Comparison of ENCODE assay signal across 16 mouse cellular contexts in the genomic region with DNA sequence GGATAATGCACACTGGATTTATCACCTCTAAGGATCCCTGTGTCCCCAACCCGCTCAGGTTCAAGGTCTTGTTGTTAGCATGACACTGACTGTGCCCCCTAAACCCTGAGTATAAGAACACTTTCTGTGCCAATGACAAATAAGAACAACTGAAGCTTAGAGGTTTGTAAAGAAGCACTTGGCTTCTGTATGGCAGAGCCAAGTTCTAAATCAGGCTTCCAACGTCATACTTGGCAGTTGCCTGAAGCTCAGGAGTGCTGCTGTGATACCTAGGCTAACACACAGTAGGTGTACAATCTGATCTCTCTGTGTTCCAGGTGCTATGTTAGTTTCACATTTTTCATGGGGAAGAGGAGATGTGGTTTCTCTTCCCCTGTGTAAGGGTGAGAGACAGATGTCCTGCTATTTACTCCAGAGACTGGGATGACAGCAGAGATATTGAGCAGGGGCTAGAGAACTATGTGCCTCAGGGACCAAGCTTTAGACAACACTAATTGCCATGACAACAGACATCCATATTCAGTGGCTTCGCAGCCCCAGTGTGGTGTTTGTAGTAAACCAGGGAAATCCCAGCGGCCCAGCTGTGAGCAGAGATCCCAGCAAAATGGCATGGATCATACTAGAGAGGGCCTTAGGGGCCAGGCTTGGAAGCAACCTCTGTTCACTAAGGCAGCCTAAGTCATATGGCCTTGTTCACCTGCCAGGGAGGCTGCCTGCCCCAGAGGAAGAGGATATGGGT.
DNase-seq lines count a peak whose midpoint lies in the region; ATAC-seq and TF ChIP-seq lines count a peak whose summit lies in the region.
"Had no signal": no experiment of that assay in that cellular context is flagged by ENCODE, and none has a peak within 500 bp of the region (broad histone marks: within the 10 kb centered on the region; RNA-seq: fewer than 3 reads in every experiment).

No protein-coding gene starts in this region.

- no peak for TF ChIP-seq EP300 in heart, postnatal 0 days (IDR thresholded peaks at IDR 0.05; ENCODE audit: low read depth)

- peak overlapping the region; percentile 75 for H3K27ac ChIP-seq in heart, postnatal 0 days (ENCODE audit: low read depth)
- no peak overlapping the region for H3K27ac ChIP-seq in heart, embryonic 10.5 days
- no peak overlapping the region for H3K27ac ChIP-seq in forebrain, embryonic 16.5 days (ENCODE audit: low read length)
- no peak overlapping the region for H3K27ac ChIP-seq in hindbrain, embryonic 13.5 days
- H3K27ac ChIP-seq in midbrain, embryonic 15.5 days, result no peak overlapping the region
- H3K27ac ChIP-seq: hindbrain, embryonic 15.5 days; layer of hippocampus, adult 2 months; liver, embryonic 15.5 days had no signal

- H3K9ac ChIP-seq in heart, postnatal 0 days (replicated peaks; ENCODE audit: low read depth, low read length), result no peak overlapping the region
- H3K9ac ChIP-seq in forebrain, embryonic 16.5 days (replicated peaks; ENCODE audit: low read depth, low read length), result no peak overlapping the region
- H3K9ac ChIP-seq in hindbrain, embryonic 13.5 days, result no peak overlapping the region
- no peak overlapping the region for H3K9ac ChIP-seq in midbrain, embryonic 15.5 days
- H3K9ac ChIP-seq: hindbrain, embryonic 15.5 days; liver, embryonic 15.5 days had no signal

- no peak for TF ChIP-seq CTCF in heart, postnatal 0 days (IDR thresholded peaks at IDR 0.05; ENCODE audit: low read depth)

- no peak overlapping the region for H3K4me3 ChIP-seq in heart, postnatal 0 days (ENCODE audit: low read depth, low read length)
- no peak overlapping the region for H3K4me3 ChIP-seq in heart, embryonic 10.5 days
- no peak overlapping the region for H3K4me3 ChIP-seq in forebrain, embryonic 16.5 days (replicated peaks; ENCODE audit: low read length)
- no peak overlapping the region for H3K4me3 ChIP-seq in hindbrain, embryonic 13.5 days
- no peak overlapping the region for H3K4me3 ChIP-seq in midbrain, embryonic 15.5 days
- H3K4me3 ChIP-seq: hindbrain, embryonic 15.5 days; layer of hippocampus, adult 2 months; liver, embryonic 15.5 days had no signal

- peak; percentile 45 for ATAC-seq in heart, postnatal 0 days (ENCODE audit: insufficient read depth, low read depth)
- peak; percentile 50 for ATAC-seq in forebrain, embryonic 16.5 days
- ATAC-seq in hindbrain, embryonic 13.5 days (ENCODE audit: low FRiP score), result peak; percentile 66
- ATAC-seq in midbrain, embryonic 15.5 days (replicated peaks), result peak; percentile 62; the same call in 1 of the 2 replicates
- no peak for ATAC-seq in megakaryocyte-erythroid progenitor cell, adult 5-6 weeks (replicated peaks; ENCODE audit: low FRiP score, low TSS enrichment, poor library complexity, severe bottlenecking)
- ATAC-seq: Patski had no signal

- H3K27me3 ChIP-seq in heart, postnatal 0 days (ENCODE audit: control insufficient read depth, insufficient read depth, low read length), result no peaks in the 10 kb centered on the region
- peaks cover 91% of the 10 kb centered on the region for H3K27me3 ChIP-seq in heart, embryonic 10.5 days (ENCODE audit: insufficient read depth, poor library complexity, severe bottlenecking)
- no peaks in the 10 kb centered on the region for H3K27me3 ChIP-seq in forebrain, embryonic 16.5 days (replicated peaks; ENCODE audit: control insufficient read depth, insufficient read depth, low read length)
- H3K27me3 ChIP-seq in hindbrain, embryonic 13.5 days, result no peaks in the 10 kb centered on the region
- no peaks in the 10 kb centered on the region for H3K27me3 ChIP-seq in midbrain, embryonic 15.5 days (replicated peaks)
- H3K27me3 ChIP-seq: hindbrain, embryonic 15.5 days; liver, embryonic 15.5 days; Patski had no signal

- H3K36me3 ChIP-seq in heart, postnatal 0 days (replicated peaks; ENCODE audit: control insufficient read depth, insufficient read depth, low read length), result no peaks in the 10 kb centered on the region
- H3K36me3 ChIP-seq in heart, embryonic 10.5 days, result no peaks in the 10 kb centered on the region
- no peaks in the 10 kb centered on the region for H3K36me3 ChIP-seq in forebrain, embryonic 16.5 days (ENCODE audit: control insufficient read depth, insufficient read depth)
- no peaks in the 10 kb centered on the region for H3K36me3 ChIP-seq in hindbrain, embryonic 13.5 days
- no peaks in the 10 kb centered on the region for H3K36me3 ChIP-seq in midbrain, embryonic 15.5 days (replicated peaks)
- H3K36me3 ChIP-seq: hindbrain, embryonic 15.5 days; liver, embryonic 15.5 days had no signal

- WGBS in heart, postnatal 0 days, result 53% methylated on average over 4 of the region's 4 CpGs
- 71% methylated on average over 4 of the region's 4 CpGs for WGBS in heart, embryonic 10.5 days
- 61% methylated on average over 4 of the region's 4 CpGs for WGBS in forebrain, embryonic 16.5 days
- WGBS in hindbrain, embryonic 13.5 days, result 45% methylated on average over 4 of the region's 4 CpGs
- WGBS in midbrain, embryonic 15.5 days, result 46% methylated on average over 4 of the region's 4 CpGs

- no peak overlapping the region for H3K4me2 ChIP-seq in heart, postnatal 0 days (ENCODE audit: low read depth, low read length)
- H3K4me2 ChIP-seq in forebrain, embryonic 16.5 days (ENCODE audit: low read length), result no peak overlapping the region
- H3K4me2 ChIP-seq in hindbrain, embryonic 13.5 days, result no peak overlapping the region
- no peak overlapping the region for H3K4me2 ChIP-seq in midbrain, embryonic 15.5 days
- H3K4me2 ChIP-seq: hindbrain, embryonic 15.5 days; liver, embryonic 15.5 days had no signal

- H3K4me1 ChIP-seq in heart, postnatal 0 days (ENCODE audit: control insufficient read depth, insufficient read depth), result peaks cover 32% of the 10 kb centered on the region; the same call in 1 of the 2 replicates
- peaks cover 8% of the 10 kb centered on the region for H3K4me1 ChIP-seq in heart, embryonic 10.5 days
- no peaks in the 10 kb centered on the region for H3K4me1 ChIP-seq in forebrain, embryonic 16.5 days (replicated peaks; ENCODE audit: control insufficient read depth, insufficient read depth, low read length)
- peaks cover 14% of the 10 kb centered on the region for H3K4me1 ChIP-seq in hindbrain, embryonic 13.5 days (replicated peaks)
- H3K4me1 ChIP-seq in midbrain, embryonic 15.5 days, result peaks cover 6% of the 10 kb centered on the region; the same call in 1 of the 2 replicates
- H3K4me1 ChIP-seq: liver, embryonic 15.5 days had no signal

- H3K9me3 ChIP-seq in heart, postnatal 0 days (replicated peaks; ENCODE audit: control insufficient read depth, low read length), result no peaks in the 10 kb centered on the region
- no peaks in the 10 kb centered on the region for H3K9me3 ChIP-seq in heart, embryonic 10.5 days
- no peaks in the 10 kb centered on the region for H3K9me3 ChIP-seq in forebrain, embryonic 16.5 days (ENCODE audit: control insufficient read depth, low read length)
- H3K9me3 ChIP-seq in hindbrain, embryonic 13.5 days, result no peaks in the 10 kb centered on the region
- no peaks in the 10 kb centered on the region for H3K9me3 ChIP-seq in midbrain, embryonic 15.5 days
- H3K9me3 ChIP-seq: hindbrain, embryonic 15.5 days; liver, embryonic 15.5 days had no signal

- DNase-seq in heart, postnatal 0 days (ENCODE audit: low spot score), result peak; percentile 64
- no peak for DNase-seq in heart, embryonic 10.5 days (ENCODE audit: low spot score)
- DNase-seq in gastrocnemius, adult 8-10 months (ENCODE audit: low spot score in 2 of 2), result no peak
- no peak for DNase-seq in liver
- DNase-seq: adrenal gland, adult 2 months; kidney, adult 8-10 months; lung, postnatal 36 days; thymus, adult 2 months had no signal
